Mouse (Mus musculus) thymus, adult 2 months (tissue): ENCODE data around the gene Sertad2. TPM values are rescaled to one million over a fixed set of nuclear protein-coding genes. Genes with fewer than 3 reads are reported as not detected.

Experiments
- DNase-seq: peaks from one replicate; pipeline ENCODE4 v3.0.0; 2021
- H3K27ac ChIP-seq: fragments of 200-500 bp; 2 replicates; pipeline ENCODE4 v1.5.1; 2012; ENCODE audit warnings: low read length, control low read depth; ENCODE audit not compliant: control insufficient read depth, insufficient read depth
- H3K27me3 ChIP-seq: fragments of 200-500 bp; 2 replicates; pipeline ENCODE4 v1.6.1; 2012; ENCODE audit warnings: mild to moderate bottlenecking, low read length, moderate library complexity, mixed read lengths; ENCODE audit not compliant: control insufficient read depth, insufficient read depth
- H3K36me3 ChIP-seq: fragments of 200-500 bp; 2 replicates; pipeline ENCODE4 v1.6.1; 2012; ENCODE audit warnings: mild to moderate bottlenecking, low read length, moderate library complexity; ENCODE audit not compliant: control insufficient read depth, insufficient read depth
- H3K4me1 ChIP-seq: fragments of 200-500 bp; replicated peaks from 2 replicates; pipeline ENCODE4 v1.6.1; 2012; ENCODE audit warnings: low read length; ENCODE audit not compliant: control insufficient read depth, insufficient read depth
- H3K4me3 ChIP-seq: fragments of 200-500 bp; 2 replicates; pipeline ENCODE4 v1.5.1; 2012; ENCODE audit warnings: mild to moderate bottlenecking, low read length, control low read depth, moderate library complexity; ENCODE audit not compliant: control insufficient read depth, insufficient read depth
- CTCF ChIP-seq: fragments of 200-500 bp; IDR thresholded peaks from 2 replicates; pipeline ENCODE4 v1.5.1; 2012; ENCODE audit warnings: mild to moderate bottlenecking, control low read depth, low read length, moderate library complexity, borderline replicate concordance; ENCODE audit not compliant: control insufficient read depth, poor library complexity, insufficient read depth; ENCODE audit errors: extremely low read depth
- POLR2A ChIP-seq: fragments of 200-500 bp; IDR thresholded peaks from 2 replicates; pipeline ENCODE4 v1.6.1; 2012; ENCODE audit warnings: mild to moderate bottlenecking, low read length, control low read depth, moderate library complexity; ENCODE audit not compliant: control insufficient read depth, poor library complexity, insufficient read depth; ENCODE audit errors: extremely low read depth
- WGBS: fragments of 180-500 bp; shearing (Covaris S2); methylation state at CpG from one replicate; pipeline ENCODE4 v1.1.7; 2018; 5-methylcytosine and 5-hydroxymethylcytosine counted together
- polyA plus RNA-seq: library from polyadenylated mRNA; depleted of rRNA; stranded (reverse); fragments of >200 nt; gene quantifications from 2 replicates; pipeline ENCODE4 v1.2.3, GENCODE M21; 2012

Sertad2 gene
- polyA plus RNA-seq, 1 experiment: 50.6 TPM

GRCm38 (mm10) chr11:20643161-20643560 is 100.1 kb downstream of the Sertad2 start:
- Histone ChIP-seq H3K36me3 (no peaks in the 10 kb centered on the region; the same call in 1 of the 2 replicates), H3K4me1 (peaks cover 21% of the 10 kb centered on the region), H3K4me3 (no peak overlapping the region), H3K27me3 (no peaks in the 10 kb centered on the region), H3K27ac (no peak overlapping the region)
- TF ChIP-seq CTCF (no peak), POLR2A (no peak)
- DNase-seq: no peak
- WGBS: 95% methylated on average over 5 of the region's 5 CpGs

DNA sequence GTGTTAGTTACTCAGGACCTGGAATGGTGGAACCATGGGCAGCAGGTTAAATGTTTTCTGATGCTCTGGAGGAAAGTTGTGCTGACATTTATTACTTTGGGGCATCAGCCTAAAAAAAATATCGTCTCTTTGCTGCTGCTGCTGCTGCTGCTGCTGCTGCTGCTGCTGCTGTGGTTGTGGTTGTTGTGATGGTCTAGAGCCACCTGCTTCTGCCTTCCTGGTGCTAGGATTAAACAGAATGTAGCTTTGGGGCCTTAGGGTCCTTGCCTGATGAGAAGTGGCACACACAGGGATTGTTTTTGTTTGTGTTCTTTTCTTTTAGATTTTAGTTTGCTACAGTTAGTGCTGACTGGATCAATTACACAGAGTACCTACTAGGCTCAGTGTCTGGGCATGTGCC is 101.1 kb downstream of the Sertad2 start:
- Histone ChIP-seq H3K4me1 (peaks cover 21% of the 10 kb centered on the region), H3K36me3 (no peaks in the 10 kb centered on the region; the same call in 1 of the 2 replicates), H3K27ac (peak overlapping the region; percentile 47), H3K4me3 (no peak overlapping the region), H3K27me3 (no peaks in the 10 kb centered on the region)
- DNase-seq: peak; percentile 40
- 4% methylated on average over 1 of the region's 1 CpGs for WGBS
- TF ChIP-seq POLR2A: no peak
- no peak for TF ChIP-seq CTCF

DNA sequence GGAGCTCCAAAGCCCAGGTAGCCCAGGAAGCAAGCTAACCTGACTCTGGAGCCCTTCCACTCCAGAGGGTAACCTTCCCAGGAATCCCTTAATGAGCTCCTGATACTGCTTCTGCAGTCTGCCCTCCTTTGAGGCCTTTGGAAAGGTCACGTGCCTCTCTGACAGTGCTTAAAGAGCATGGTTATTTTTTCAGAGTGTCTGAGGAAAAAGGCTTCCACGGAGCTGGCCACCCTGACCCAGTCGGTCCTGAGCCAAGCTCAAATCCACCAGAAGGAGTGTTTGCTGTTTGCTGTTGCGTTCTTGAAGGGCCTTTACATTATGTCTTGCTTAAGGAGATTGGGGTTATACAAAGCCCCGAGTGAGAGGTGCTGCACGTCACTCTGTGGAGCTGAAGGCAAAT is 101.8 kb downstream of the Sertad2 start:
- Histone ChIP-seq H3K27me3 (no peaks in the 10 kb centered on the region), H3K4me1 (peaks cover 21% of the 10 kb centered on the region), H3K4me3 (no peak overlapping the region), H3K36me3 (no peaks in the 10 kb centered on the region; the same call in 1 of the 2 replicates), H3K27ac (peak overlapping the region; percentile 16; the same call in 1 of the 2 replicates)
- TF ChIP-seq POLR2A: no peak
- no peak for TF ChIP-seq CTCF
- no peak for DNase-seq
- 90% methylated on average over 6 of the region's 6 CpGs for WGBS

DNA sequence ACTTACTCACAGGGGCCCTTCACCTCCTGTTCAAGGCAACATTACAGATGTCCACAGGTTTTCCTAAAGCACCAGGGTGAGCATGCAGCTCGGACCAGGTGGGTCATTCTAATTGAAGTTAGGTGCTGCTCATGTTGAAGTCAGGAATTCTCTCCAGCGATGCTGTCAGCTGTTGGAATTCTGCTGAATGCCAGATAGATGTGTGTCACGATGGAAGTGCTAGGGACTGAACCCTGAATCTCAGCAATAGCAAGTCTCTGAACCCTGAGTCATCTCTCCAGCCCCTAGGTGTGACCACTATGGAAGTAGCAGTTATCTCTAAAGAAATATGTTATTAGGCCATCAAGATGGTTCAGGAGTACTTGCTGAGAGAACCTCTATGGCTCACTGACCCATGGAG is 102.5 kb downstream of the Sertad2 start:
- H3K4me1 ChIP-seq: peaks cover 21% of the 10 kb centered on the region
- no peak for TF ChIP-seq CTCF
- no peak for TF ChIP-seq POLR2A
- H3K27me3 ChIP-seq: no peaks in the 10 kb centered on the region
- H3K4me3 ChIP-seq: no peak overlapping the region
- no peak for DNase-seq
- 94% methylated on average over 3 of the region's 3 CpGs for WGBS
- no peak overlapping the region for H3K27ac ChIP-seq
- H3K36me3 ChIP-seq: no peaks in the 10 kb centered on the region; the same call in 1 of the 2 replicates

GRCm38 (mm10) chr11:20646142-20646541 is 103.1 kb downstream of the Sertad2 start:
- Histone ChIP-seq H3K36me3 (no peaks in the 10 kb centered on the region; the same call in 1 of the 2 replicates), H3K27me3 (no peaks in the 10 kb centered on the region), H3K4me1 (peaks cover 21% of the 10 kb centered on the region), H3K4me3 (no peak overlapping the region), H3K27ac (no peak overlapping the region)
- WGBS: 77% methylated on average over 6 of the region's 6 CpGs
- DNase-seq: no peak
- TF ChIP-seq CTCF: no peak
- no peak for TF ChIP-seq POLR2A

- no peaks in the 10 kb centered on the region; the same call in 1 of the 2 replicates for H3K36me3 ChIP-seq
- WGBS: 92% methylated on average over 10 of the region's 10 CpGs
- H3K27me3 ChIP-seq: no peaks in the 10 kb centered on the region
- TF ChIP-seq POLR2A (no peak), CTCF (no peak)
- no peak for DNase-seq
- H3K4me3 ChIP-seq: no peak overlapping the region
- H3K27ac ChIP-seq: no peak overlapping the region
- peaks cover 21% of the 10 kb centered on the region for H3K4me1 ChIP-seq
Observed at GRCm38 (mm10) chr11:20646986-20647726, 104.1 kb downstream of the Sertad2 start.

DNA sequence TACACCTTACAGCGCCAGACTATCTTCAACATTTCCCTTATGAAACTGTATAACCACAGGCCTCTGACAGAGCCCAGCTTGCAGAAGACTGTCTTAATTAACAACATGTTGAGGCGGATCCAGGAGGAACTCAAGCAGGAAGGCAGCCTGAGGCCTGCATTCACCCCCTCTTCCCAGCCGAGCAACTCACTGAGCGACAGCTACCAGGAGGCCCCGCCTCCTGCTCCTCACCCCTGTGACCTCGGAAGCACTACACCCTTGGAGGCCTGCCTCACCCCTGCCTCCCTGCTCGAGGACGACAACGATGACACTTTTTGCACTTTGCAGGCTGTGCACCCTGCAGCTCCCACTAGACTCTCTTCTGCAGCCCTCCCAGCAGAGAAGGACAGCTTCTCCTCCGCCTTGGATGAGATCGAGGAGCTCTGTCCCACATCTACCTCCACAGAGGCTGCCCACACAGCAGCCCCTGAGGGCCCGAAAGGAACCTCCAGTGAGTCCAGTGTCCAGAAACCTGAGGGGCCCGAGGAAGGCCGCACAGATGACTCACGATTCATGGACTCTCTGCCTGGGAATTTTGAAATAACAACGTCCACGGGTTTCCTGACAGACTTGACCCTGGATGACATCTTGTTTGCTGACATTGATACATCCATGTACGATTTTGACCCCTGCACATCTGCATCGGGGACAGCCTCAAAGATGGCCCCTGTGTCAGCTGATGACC is 105.0 kb downstream of the Sertad2 start:
- H3K27ac ChIP-seq: no peak overlapping the region
- 91% methylated on average over 19 of the region's 19 CpGs for WGBS
- H3K4me1 ChIP-seq: peaks cover 16% of the 10 kb centered on the region
- H3K27me3 ChIP-seq: no peaks in the 10 kb centered on the region
- TF ChIP-seq CTCF: no peak
- no peak for TF ChIP-seq POLR2A
- no peak for DNase-seq
- H3K4me3 ChIP-seq: no peak overlapping the region
- no peaks in the 10 kb centered on the region; the same call in 1 of the 2 replicates for H3K36me3 ChIP-seq
